Mouse (Mus musculus): ENCODE data around the gene Gm9887. TPM values are rescaled to one million over a fixed set of nuclear protein-coding genes. Genes with fewer than 3 reads are reported as not detected.

The Gm9887 gene
- total RNA-seq (2023) = 1 to 10 TPM; 2.9 to 3.4 TPM

GRCm38 (mm10) chr12:69371854-69372671 is at the start of gene Gm9887, which contains the start of gene Arf6:
TSS of gene Gm9887 (minus strand) at chr12:69372458.
TSS of gene Arf6 (plus strand) at chr12:69372150.

GRCm38 (mm10) chr12:69356546-69357299 is 15.5 kb downstream of the Gm9887 start, which contains the start of gene Nemf:
TSS of gene Nemf (minus strand) at chr12:69357165.

Other genes with a start within 250 kb of the Gm9887 start
- 1,000 to 10,000 TPM; 2,811 to 3,619 TPM for gene Rps29, start 213.3 kb downstream of the Gm9887 start, total RNA-seq (2023)
- gene Lrr1, start 203.6 kb downstream of the Gm9887 start, total RNA-seq (2023) = not detected
- 100 to 1,000 TPM; 460 to 521 TPM for gene Rpl36al, start 188.4 kb downstream of the Gm9887 start, total RNA-seq (2023)
- 10 to 100 TPM; 54.5 to 55.0 TPM for gene Mgat2, start 188.3 kb downstream of the Gm9887 start, total RNA-seq (2023)
- 1 to 10 TPM; 3.2 to 6.0 TPM for gene Gm49383, start 175.4 kb downstream of the Gm9887 start, total RNA-seq (2023)
- gene Dnaaf2, start 174.0 kb downstream of the Gm9887 start, total RNA-seq (2023) = under 1 TPM; 0.73 to 0.76 TPM
- 1 to 10 TPM; 3.6 to 3.9 TPM for gene Gm49384, start 168.2 kb downstream of the Gm9887 start, total RNA-seq (2023)
- 1 to 10 TPM; 2.7 to 4.6 TPM for gene Pole2, start 144.3 kb downstream of the Gm9887 start, total RNA-seq (2023)
- gene Klhdc1, start 131.3 kb downstream of the Gm9887 start, total RNA-seq (2023) = 1 to 10 TPM; 2.9 to 4.9 TPM
- 10 to 100 TPM; 20.8 to 22.3 TPM for gene Klhdc2, start 75.8 kb downstream of the Gm9887 start, total RNA-seq (2023)
- gene Nemf, start 15.3 kb downstream of the Gm9887 start, total RNA-seq (2023) = 10 to 100 TPM; 58.9 to 67.5 TPM
- gene Arf6, start 308 bp downstream of the Gm9887 start, total RNA-seq (2023) = 100 to 1,000 TPM; 220 to 221 TPM
- gene Vcpkmt, start 210.6 kb upstream of the Gm9887 start, total RNA-seq (2023) = 10 to 100 TPM in 1 of 2 experiments, 1 to 10 TPM in 1; 6.7 to 11.4 TPM

All from monocyte, adult 59 days (primary cell).